Mouse (Mus musculus) erythroblast, embryonic 14.5 days (primary cell): ENCODE results near the gene Hpcal1. TPM values are rescaled to one million over a fixed set of nuclear protein-coding genes. Genes with fewer than 3 reads are reported as not detected.

Experiments
- H3K27me3 ChIP-seq: 2 replicates; pipeline ENCODE4 v1.6.1; 2012; ENCODE audit warnings: inconsistent platforms; ENCODE audit not compliant: control insufficient read depth
- H3K36me3 ChIP-seq: 2 replicates; pipeline ENCODE4 v1.6.1; 2012; ENCODE audit warnings: mild to moderate bottlenecking, inconsistent platforms; ENCODE audit not compliant: control insufficient read depth
- H3K4me1 ChIP-seq: 2 replicates; pipeline ENCODE4 v1.6.1; 2012; ENCODE audit warnings: inconsistent platforms; ENCODE audit not compliant: control insufficient read depth
- H3K4me3 ChIP-seq: replicated peaks from 2 replicates; pipeline ENCODE3; 2012; ENCODE audit warnings: moderate library complexity, mild to moderate bottlenecking, inconsistent platforms
- H3K9me3 ChIP-seq: 2 replicates; pipeline ENCODE4 v1.6.1; 2012; ENCODE audit warnings: low read length, inconsistent platforms, mixed read lengths; ENCODE audit not compliant: control insufficient read depth
- GATA1 ChIP-seq: IDR thresholded peaks from 2 replicates; pipeline ENCODE4 v1.6.1; 2012; ENCODE audit warnings: low read length, inconsistent platforms, mixed read lengths
- TAL1 ChIP-seq: IDR thresholded peaks from 3 replicates; pipeline ENCODE4 v1.6.1; 2012; ENCODE audit warnings: low read length, inconsistent platforms, mixed read lengths
- polyA plus RNA-seq: library from polyadenylated mRNA; stranded (reverse); fragments of >175 nt; gene quantifications from 2 replicates; pipeline ENCODE4 v1.2.3, GENCODE M21; 2012

Gene Hpcal1
- polyA plus RNA-seq, 1 experiment = 0.10 TPM

DNA sequence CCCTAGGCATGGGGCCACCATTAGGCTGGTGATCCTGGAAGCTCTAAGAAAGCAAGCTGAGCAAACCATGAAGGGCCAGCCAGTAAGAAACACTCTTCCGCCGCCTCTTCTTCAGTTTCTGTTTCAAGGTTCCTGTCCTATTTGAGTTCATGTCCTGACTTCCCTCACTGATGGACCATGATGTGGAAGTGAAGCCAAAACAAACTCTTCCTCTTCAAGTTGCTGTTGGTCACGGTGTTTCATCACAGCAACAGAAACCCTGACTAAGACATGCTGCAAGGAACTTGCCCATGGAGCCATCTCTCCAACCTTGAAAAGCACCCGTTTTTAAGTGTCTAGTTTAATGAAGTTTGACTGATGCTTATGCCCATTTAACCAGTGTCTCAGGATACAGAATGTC, 11.1 kb upstream of the Hpcal1 start:
- no peaks in the 10 kb centered on the region for H3K9me3 ChIP-seq
- H3K4me1 ChIP-seq = no peaks in the 10 kb centered on the region
- no peaks in the 10 kb centered on the region for H3K27me3 ChIP-seq
- TF ChIP-seq GATA1 (no peak), TAL1 (no peak)
- no peak overlapping the region for H3K4me3 ChIP-seq
- H3K36me3 ChIP-seq = no peaks in the 10 kb centered on the region

DNA sequence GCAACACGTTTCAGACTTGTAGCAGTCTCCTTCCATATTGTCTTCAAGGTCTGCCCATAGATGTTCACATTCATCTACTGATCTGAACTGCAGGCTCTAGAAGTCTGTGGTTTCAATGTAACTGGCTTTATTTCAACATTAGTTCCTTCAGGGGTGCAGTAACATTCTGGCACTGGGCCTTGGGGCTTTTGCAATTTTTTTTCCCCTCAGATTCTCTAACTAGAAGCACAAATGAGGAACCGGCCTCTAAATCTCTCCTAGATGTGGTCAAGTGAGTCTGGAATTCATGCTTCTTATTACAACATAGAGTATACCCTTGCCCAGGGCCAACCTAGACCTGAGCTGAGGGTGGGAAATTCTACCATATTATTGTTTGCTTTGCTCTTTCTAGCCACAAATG, 8.5 kb upstream of the Hpcal1 start:
- no peak for TF ChIP-seq TAL1
- no peak overlapping the region for H3K4me3 ChIP-seq
- no peaks in the 10 kb centered on the region for H3K36me3 ChIP-seq
- no peaks in the 10 kb centered on the region for H3K27me3 ChIP-seq
- no peaks in the 10 kb centered on the region for H3K4me1 ChIP-seq
- H3K9me3 ChIP-seq = no peaks in the 10 kb centered on the region

DNA sequence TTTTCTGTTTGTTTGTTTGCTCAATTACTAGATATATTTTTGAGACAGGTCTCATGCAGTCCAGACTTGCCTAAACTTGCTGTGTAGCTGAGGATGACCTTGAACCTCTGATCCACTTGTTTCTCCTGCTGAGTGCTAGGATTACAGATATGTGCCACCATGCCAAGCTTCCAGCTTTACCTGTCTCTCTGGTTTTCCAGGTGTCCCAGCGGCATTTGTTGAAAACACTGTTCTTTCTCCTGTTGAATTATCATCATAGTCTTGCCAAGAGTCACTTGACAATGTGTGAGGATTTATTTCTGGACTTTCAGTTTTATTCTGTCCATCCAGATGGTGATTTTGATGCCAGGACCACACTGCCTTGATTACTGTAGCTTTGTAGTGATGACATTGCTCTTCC, 6.3 kb upstream of the Hpcal1 start:
- Histone ChIP-seq H3K9me3 (no peaks in the 10 kb centered on the region), H3K36me3 (no peaks in the 10 kb centered on the region), H3K27me3 (no peaks in the 10 kb centered on the region), H3K4me1 (no peaks in the 10 kb centered on the region), H3K4me3 (no peak overlapping the region)
- no peak for TF ChIP-seq GATA1
- TF ChIP-seq TAL1 = no peak

DNA sequence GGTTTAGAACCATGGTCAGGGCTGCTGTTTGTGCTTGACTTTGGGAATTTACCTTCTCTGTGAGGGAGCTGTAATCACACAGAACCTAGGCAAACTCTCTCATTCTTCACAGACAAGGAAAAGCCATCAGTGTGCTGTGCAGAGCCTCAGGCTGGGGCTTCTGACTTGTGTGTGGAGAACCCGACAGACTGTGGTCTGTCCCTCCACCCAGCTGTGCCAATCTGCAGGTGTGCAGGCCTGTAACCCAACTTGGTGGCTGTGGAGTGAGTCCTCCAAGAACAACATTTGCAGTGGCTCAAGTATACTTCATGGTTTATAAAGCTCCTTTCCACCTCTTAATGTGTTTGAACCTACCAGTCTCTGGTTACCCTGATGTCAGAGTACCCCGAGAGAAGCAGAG, 4.5 kb upstream of the Hpcal1 start:
- peaks cover 14% of the 10 kb centered on the region for H3K27me3 ChIP-seq
- peaks cover 2% of the 10 kb centered on the region; the same call in 1 of the 2 replicates for H3K9me3 ChIP-seq
- no peak overlapping the region for H3K4me3 ChIP-seq
- H3K4me1 ChIP-seq = peaks cover 14% of the 10 kb centered on the region
- no peaks in the 10 kb centered on the region for H3K36me3 ChIP-seq
- no peak for TF ChIP-seq TAL1
- TF ChIP-seq GATA1 = no peak

GRCm38 (mm10) chr12:17688913-17689312, 1.7 kb upstream of the Hpcal1 start:
- TF ChIP-seq GATA1 (no peak), TAL1 (no peak)
- peaks cover 40% of the 10 kb centered on the region for H3K27me3 ChIP-seq
- peaks cover 21% of the 10 kb centered on the region for H3K4me1 ChIP-seq
- no peak overlapping the region for H3K4me3 ChIP-seq
- peaks cover 2% of the 10 kb centered on the region; the same call in 1 of the 2 replicates for H3K9me3 ChIP-seq
- no peaks in the 10 kb centered on the region for H3K36me3 ChIP-seq

- Histone ChIP-seq H3K4me1 (peaks cover 21% of the 10 kb centered on the region), H3K9me3 (peaks cover 2% of the 10 kb centered on the region; the same call in 1 of the 2 replicates), H3K36me3 (no peaks in the 10 kb centered on the region), H3K4me3 (peak overlapping the region; percentile 67), H3K27me3 (peaks cover 40% of the 10 kb centered on the region)
- no peak for TF ChIP-seq TAL1
- no peak for TF ChIP-seq GATA1
These were observed 609 bp upstream of the Hpcal1 start for GRCm38 (mm10) chr12:17689931-17690563.

DNA sequence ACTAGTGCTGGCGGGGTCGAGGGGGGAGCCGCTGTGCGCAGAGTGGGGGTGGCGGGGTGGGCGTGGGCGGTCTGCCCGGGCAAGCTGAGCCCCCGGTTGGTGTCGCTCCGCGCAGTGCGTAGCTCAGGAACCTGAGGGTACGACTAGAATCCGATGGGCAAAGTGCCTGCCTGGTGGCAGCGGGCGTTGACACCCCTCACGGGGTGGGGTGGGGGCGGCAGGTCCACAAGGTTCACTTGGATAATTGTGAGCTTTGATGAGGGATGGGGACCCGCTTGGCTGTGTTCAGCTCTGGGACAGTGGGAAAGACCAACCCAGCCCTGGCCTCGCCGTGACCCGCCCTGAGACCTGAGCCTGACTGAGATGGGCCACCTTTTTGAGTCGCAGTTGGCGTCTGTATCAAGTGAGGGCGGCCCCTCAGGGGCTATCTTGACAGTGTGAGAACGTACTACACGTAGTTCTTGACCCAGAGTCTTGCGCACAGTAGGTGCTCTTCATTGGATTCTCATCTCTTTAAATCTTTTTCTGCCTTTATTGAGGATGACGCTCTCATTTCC, 742 bp downstream of the Hpcal1 start:
- Histone ChIP-seq H3K4me1 (peaks cover 21% of the 10 kb centered on the region), H3K27me3 (peaks cover 40% of the 10 kb centered on the region), H3K4me3 (peak overlapping the region; percentile 67), H3K36me3 (no peaks in the 10 kb centered on the region), H3K9me3 (peaks cover 2% of the 10 kb centered on the region; the same call in 1 of the 2 replicates)
- no peak for TF ChIP-seq GATA1
- no peak for TF ChIP-seq TAL1

- no peak for TF ChIP-seq GATA1
- no peak for TF ChIP-seq TAL1
- H3K4me3 ChIP-seq = peak overlapping the region; percentile 67
- H3K4me1 ChIP-seq = peaks cover 21% of the 10 kb centered on the region
- H3K9me3 ChIP-seq = peaks cover 2% of the 10 kb centered on the region; the same call in 1 of the 2 replicates
- peaks cover 40% of the 10 kb centered on the region for H3K27me3 ChIP-seq
- no peaks in the 10 kb centered on the region for H3K36me3 ChIP-seq
These were observed 1.2 kb downstream of the Hpcal1 start for GRCm38 (mm10) chr12:17691891-17692321.

- TF ChIP-seq TAL1 (no peak), GATA1 (no peak)
- Histone ChIP-seq H3K4me1 (peaks cover 21% of the 10 kb centered on the region), H3K4me3 (no peak overlapping the region), H3K9me3 (peaks cover 2% of the 10 kb centered on the region; the same call in 1 of the 2 replicates), H3K36me3 (no peaks in the 10 kb centered on the region), H3K27me3 (peaks cover 40% of the 10 kb centered on the region)
These were observed 1.7 kb downstream of the Hpcal1 start for GRCm38 (mm10) chr12:17692356-17692755.
